Mouse (Mus musculus): ENCODE data around the gene Slc19a2. TPM values are rescaled to one million over a fixed set of nuclear protein-coding genes. Genes with fewer than 3 reads are reported as not detected.

Slc19a2 gene
- 7.1 and 10.1 TPM in 2 replicates for polyA plus RNA-seq (2012; rRNA removed)

DNA sequence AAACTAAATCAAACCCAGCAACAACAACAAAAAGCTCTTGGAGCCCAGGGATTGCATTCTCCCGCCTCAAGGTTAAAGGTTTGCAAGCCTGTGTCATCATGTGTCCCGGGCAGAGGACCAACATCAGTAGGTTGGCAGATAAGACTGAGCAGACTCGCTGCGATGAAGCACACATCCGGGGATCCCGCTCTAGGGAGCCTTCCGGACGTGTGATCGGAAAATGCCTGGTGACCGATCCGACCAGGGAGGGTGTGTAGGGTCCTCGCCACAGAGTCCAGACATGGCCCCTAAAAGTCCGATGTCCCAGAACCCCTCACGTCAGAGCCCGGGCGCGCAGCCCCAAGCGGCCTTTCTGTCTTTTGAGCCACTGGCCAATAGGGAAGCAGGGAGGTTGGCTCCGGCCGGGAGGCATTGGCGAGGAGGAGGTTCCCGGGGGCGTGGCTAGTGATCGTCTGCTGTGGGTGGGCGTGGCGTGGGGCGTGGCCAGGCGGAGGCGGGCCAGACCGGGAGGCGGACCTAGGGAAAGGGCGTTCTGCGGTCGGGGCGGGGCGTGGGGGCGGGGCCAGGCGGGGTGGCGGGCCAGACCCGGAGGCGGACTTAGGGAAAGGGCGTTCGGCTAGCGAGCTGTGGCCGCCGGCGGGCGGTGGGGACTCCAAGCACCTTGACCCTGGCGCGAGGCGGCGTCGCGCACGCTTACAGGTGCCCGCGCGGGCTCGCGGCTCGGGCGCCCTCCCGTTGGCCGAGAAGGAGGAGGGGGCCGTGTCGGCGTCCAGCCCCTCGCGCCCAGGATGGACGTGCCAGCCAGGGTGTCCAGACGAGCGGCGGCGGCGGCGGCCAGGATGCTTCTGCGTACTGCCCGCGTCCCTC lies at the start of gene Slc19a2:
Gene Slc19a2, plus strand, starts transcription at position 582 of the 867 bp plus-strand sequence.

DNA sequence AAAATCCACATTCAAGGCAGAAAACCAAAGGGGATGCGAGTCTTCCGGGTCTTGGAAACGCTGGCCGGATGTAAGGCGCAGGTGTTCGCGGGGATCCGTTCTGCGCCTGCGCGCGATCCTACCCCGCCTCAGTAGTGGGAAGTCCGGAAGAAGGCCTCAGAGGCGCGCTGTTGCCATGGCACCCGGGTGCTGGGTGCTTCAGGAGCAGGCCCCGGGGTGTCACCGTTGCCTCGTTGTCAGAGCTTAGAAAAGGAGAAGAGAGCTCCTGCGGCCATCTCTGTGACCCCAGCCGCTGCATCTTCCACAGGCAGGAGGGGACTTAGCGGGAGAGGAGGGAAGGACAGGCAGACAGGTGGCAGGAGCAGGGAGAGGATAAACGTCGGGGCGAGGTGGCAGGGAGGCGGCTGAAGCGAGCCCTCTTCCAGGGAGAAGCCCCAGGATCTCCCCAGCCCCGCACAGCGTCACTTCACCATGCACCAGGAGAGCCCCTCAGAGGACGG lies 26.7 kb downstream of the Slc19a2 start, which contains the start of gene Ccdc181:
Gene Ccdc181, plus strand, starts transcription at position 131 of the 500 bp plus-strand sequence.

DNA sequence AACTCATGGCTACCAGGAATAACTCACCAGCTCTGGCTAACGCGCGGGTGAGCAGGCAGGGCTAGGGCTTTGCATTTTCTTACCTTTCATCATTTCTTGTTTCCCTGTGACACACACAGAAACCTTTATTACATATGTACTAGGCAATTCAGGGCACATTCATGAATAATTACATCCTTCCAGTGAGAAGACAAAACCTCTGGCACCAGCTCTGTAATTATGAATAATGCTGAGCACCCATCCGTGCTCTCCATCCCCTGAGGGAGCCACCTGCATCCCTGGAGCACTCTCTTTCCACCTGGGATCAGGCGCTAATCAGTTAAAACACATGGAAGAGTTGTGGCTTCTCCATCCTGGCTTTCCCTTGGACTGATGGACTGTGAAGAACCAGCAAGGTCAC lies 55.0 kb downstream of the Slc19a2 start, which contains the start of gene Nme7:
Gene Nme7, plus strand, starts transcription at position 301 of the 400 bp plus-strand sequence.

DNA sequence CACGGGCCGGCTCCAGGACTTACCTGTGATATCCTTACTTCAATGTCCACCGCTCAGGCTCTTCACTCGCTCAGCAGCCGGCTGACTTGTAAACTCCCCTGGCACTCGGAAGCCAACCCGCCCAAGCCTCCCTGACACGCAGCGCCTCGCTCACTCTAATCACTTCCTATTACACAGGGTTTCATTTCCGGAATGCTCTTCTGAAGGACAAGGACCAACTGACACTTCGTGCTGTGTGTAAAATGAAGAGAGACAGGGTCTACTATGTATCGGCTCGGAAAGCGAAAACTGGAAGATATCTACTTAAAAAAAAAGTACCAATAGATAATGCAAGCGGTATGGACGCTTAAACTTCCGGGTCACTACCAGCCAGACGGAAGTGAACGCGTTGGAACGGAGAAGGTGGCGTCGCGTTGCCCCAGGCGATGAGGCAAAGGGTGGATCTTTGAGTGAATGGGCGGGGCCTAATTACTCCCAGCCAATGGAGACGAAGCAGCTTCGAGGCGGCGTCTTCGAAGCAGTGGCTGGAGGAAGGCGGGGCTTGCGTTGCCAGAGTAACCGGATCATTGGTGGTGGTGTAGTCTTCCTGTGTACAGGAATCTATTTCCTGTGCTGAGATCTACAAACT lies 58.4 kb downstream of the Slc19a2 start, which contains the start of gene Blzf1:
Gene Blzf1, minus strand, starts transcription at position 366 of the 628 bp plus-strand sequence.

Other genes with a start within 250 kb of the Slc19a2 start
- 0.04 TPM in 1 of 2 replicates, not detected in the other for gene Sele, start 200.8 kb upstream of the Slc19a2 start, polyA plus RNA-seq (2012; rRNA removed)
- gene Sell, start 187.1 kb upstream of the Slc19a2 start, polyA plus RNA-seq (2012; rRNA removed): 0.03 and 0.15 TPM in 2 replicates
- gene Selp, start 133.8 kb upstream of the Slc19a2 start, polyA plus RNA-seq (2012; rRNA removed): 0.46 and 0.48 TPM in 2 replicates
- gene F5, start 97.2 kb upstream of the Slc19a2 start, polyA plus RNA-seq (2012; rRNA removed): 0.58 and 0.66 TPM in 2 replicates
- 1.0 and 1.3 TPM in 2 replicates for gene Ccdc181, start 26.5 kb downstream of the Slc19a2 start, polyA plus RNA-seq (2012; rRNA removed)
- gene Nme7, start 55.1 kb downstream of the Slc19a2 start, polyA plus RNA-seq (2012; rRNA removed): 2.4 and 3.1 TPM in 2 replicates
- gene Blzf1, start 58.4 kb downstream of the Slc19a2 start, polyA plus RNA-seq (2012; rRNA removed): 0.62 and 0.75 TPM in 2 replicates
- 96.9 and 110 TPM in 2 replicates for gene Atp1b1, start 209.3 kb downstream of the Slc19a2 start, polyA plus RNA-seq (2012; rRNA removed)

All from stomach, adult 2 months (tissue).